Mouse (Mus musculus): ENCODE data around the gene Mon2.

GRCm38 (mm10) chr10:122990606-122991005 lies 85.7 kb downstream of the Mon2 start:
- TF ChIP-seq CTCF (conservative IDR thresholded peaks at IDR 0.05; ENCODE audit: insufficient read depth, insufficient read length, low read depth, low read length), result no peak
- TF ChIP-seq POLR2A (IDR thresholded peaks at IDR 0.05; ENCODE audit: low read depth, low read length), result no peak

Measured in kidney, adult 2 months (tissue).